Mouse (Mus musculus): ENCODE measurements at regions not wholly inside any gene's neighbourhood (a gene's known extent, or its start where the extent isn't known, plus 50 kb on each side); places are given as distances from the start of the nearest gene placed in this dataset.
A peak's percentile ranks its signal among the peaks of the same experiment; 100 is the strongest.

- Histone ChIP-seq H3K36me3 (ENCODE audit: insufficient read depth, low read length) (no peaks in the 10 kb centered on the region), H3K27me3 (ENCODE audit: insufficient read depth, low read length) (no peaks in the 10 kb centered on the region), H3K9me3 (replicated peaks; ENCODE audit: low read length) (no peaks in the 10 kb centered on the region), H3K9ac (ENCODE audit: low read depth, low read length) (no peak overlapping the region), H3K4me3 (replicated peaks; ENCODE audit: low read depth, low read length) (no peak overlapping the region), H3K4me1 (replicated peaks; ENCODE audit: insufficient read depth, low read length) (no peaks in the 10 kb centered on the region), H3K4me2 (ENCODE audit: low read length) (no peak overlapping the region), H3K27ac (no peak overlapping the region)
- 71% methylated on average over 5 of the region's 5 CpGs for WGBS
- DNase-seq (ENCODE audit: low spot score): no peak
- 0 out of 2 replicates have a peak, but pooled peaks have one; percentile 10 for ATAC-seq (replicated peaks; ENCODE audit: low FRiP score, low read depth)
- TF ChIP-seq CTCF (IDR thresholded peaks at IDR 0.05; ENCODE audit: low read depth): no peak
These were observed 119.7 kb upstream of the Plekha5 start for GRCm38 (mm10) chr6:140304105-140304504.

- H3K27ac ChIP-seq: no peak overlapping the region
- H3K9ac ChIP-seq (ENCODE audit: low read depth, low read length): no peak overlapping the region
- no peaks in the 10 kb centered on the region for H3K9me3 ChIP-seq (replicated peaks; ENCODE audit: low read length)
- no peak overlapping the region for H3K4me2 ChIP-seq (ENCODE audit: low read length)
- H3K27me3 ChIP-seq (ENCODE audit: insufficient read depth, low read length): no peaks in the 10 kb centered on the region
- H3K36me3 ChIP-seq (ENCODE audit: insufficient read depth, low read length): no peaks in the 10 kb centered on the region
- H3K4me3 ChIP-seq (replicated peaks; ENCODE audit: low read depth, low read length): no peak overlapping the region
- no peak for TF ChIP-seq CTCF (IDR thresholded peaks at IDR 0.05; ENCODE audit: low read depth)
- H3K4me1 ChIP-seq (replicated peaks; ENCODE audit: insufficient read depth, low read length): no peaks in the 10 kb centered on the region; the same call in 1 of the 2 replicates
- WGBS: 30% methylated on average over 7 of the region's 7 CpGs
- DNase-seq (ENCODE audit: low spot score): peak; percentile 60
- peak; percentile 54; the same call in 1 of the 2 replicates for ATAC-seq (replicated peaks; ENCODE audit: low FRiP score, low read depth)
These were observed 123.2 kb upstream of the Plekha5 start for GRCm38 (mm10) chr6:140300470-140301145.

GRCm38 (mm10) chr6:140299653-140300052, 124.2 kb upstream of the Plekha5 start:
- ATAC-seq (replicated peaks; ENCODE audit: low FRiP score, low read depth): no peak
- Histone ChIP-seq H3K4me2 (ENCODE audit: low read length) (no peak overlapping the region), H3K36me3 (ENCODE audit: insufficient read depth, low read length) (no peaks in the 10 kb centered on the region), H3K27ac (no peak overlapping the region), H3K9ac (ENCODE audit: low read depth, low read length) (no peak overlapping the region), H3K4me3 (replicated peaks; ENCODE audit: low read depth, low read length) (no peak overlapping the region), H3K9me3 (replicated peaks; ENCODE audit: low read length) (no peaks in the 10 kb centered on the region), H3K27me3 (ENCODE audit: insufficient read depth, low read length) (no peaks in the 10 kb centered on the region), H3K4me1 (replicated peaks; ENCODE audit: insufficient read depth, low read length) (no peaks in the 10 kb centered on the region; the same call in 1 of the 2 replicates)
- peak; percentile 30 for DNase-seq (ENCODE audit: low spot score)
- 62% methylated on average over 7 of the region's 7 CpGs for WGBS
- no peak for TF ChIP-seq CTCF (IDR thresholded peaks at IDR 0.05; ENCODE audit: low read depth)

- WGBS: 69% methylated on average over 14 of the region's 14 CpGs
- H3K4me3 ChIP-seq (replicated peaks; ENCODE audit: low read depth, low read length): no peak overlapping the region
- H3K27ac ChIP-seq: no peak overlapping the region
- H3K4me1 ChIP-seq (replicated peaks; ENCODE audit: insufficient read depth, low read length): no peaks in the 10 kb centered on the region; the same call in 1 of the 2 replicates
- H3K9ac ChIP-seq (ENCODE audit: low read depth, low read length): no peak overlapping the region
- no peaks in the 10 kb centered on the region for H3K9me3 ChIP-seq (replicated peaks; ENCODE audit: low read length)
- ATAC-seq (replicated peaks; ENCODE audit: low FRiP score, low read depth) (no peak), DNase-seq (ENCODE audit: low spot score) (no peak)
- no peak for TF ChIP-seq CTCF (IDR thresholded peaks at IDR 0.05; ENCODE audit: low read depth)
- no peaks in the 10 kb centered on the region for H3K27me3 ChIP-seq (ENCODE audit: insufficient read depth, low read length)
- H3K4me2 ChIP-seq (ENCODE audit: low read length): no peak overlapping the region
- H3K36me3 ChIP-seq (ENCODE audit: insufficient read depth, low read length): no peaks in the 10 kb centered on the region
These were observed 125.8 kb upstream of the Plekha5 start for GRCm38 (mm10) chr6:140297969-140298554.

- no peak overlapping the region for H3K4me2 ChIP-seq (ENCODE audit: low read length)
- no peak overlapping the region for H3K9ac ChIP-seq (ENCODE audit: low read depth, low read length)
- no peak for DNase-seq (ENCODE audit: low spot score)
- ATAC-seq (replicated peaks; ENCODE audit: low FRiP score, low read depth): no peak
- H3K4me1 ChIP-seq (replicated peaks; ENCODE audit: insufficient read depth, low read length): no peaks in the 10 kb centered on the region; the same call in 1 of the 2 replicates
- H3K27ac ChIP-seq: no peak overlapping the region
- no peak overlapping the region for H3K4me3 ChIP-seq (replicated peaks; ENCODE audit: low read depth, low read length)
- H3K9me3 ChIP-seq (replicated peaks; ENCODE audit: low read length): no peaks in the 10 kb centered on the region
- no peaks in the 10 kb centered on the region for H3K27me3 ChIP-seq (ENCODE audit: insufficient read depth, low read length)
- no peak for TF ChIP-seq CTCF (IDR thresholded peaks at IDR 0.05; ENCODE audit: low read depth)
- no peaks in the 10 kb centered on the region for H3K36me3 ChIP-seq (ENCODE audit: insufficient read depth, low read length)
- WGBS: 50% methylated on average over 6 of the region's 6 CpGs
These were observed 126.3 kb upstream of the Plekha5 start for GRCm38 (mm10) chr6:140297561-140297960.

- WGBS: 61% methylated on average over 11 of the region's 13 CpGs
- no peak; the same call in 1 of the 2 replicates for ATAC-seq (replicated peaks; ENCODE audit: low FRiP score, low read depth)
- no peak for TF ChIP-seq CTCF (IDR thresholded peaks at IDR 0.05; ENCODE audit: low read depth)
- H3K27ac ChIP-seq: no peak overlapping the region
- no peak overlapping the region for H3K9ac ChIP-seq (ENCODE audit: low read depth, low read length)
- DNase-seq (ENCODE audit: low spot score): no peak
- no peak overlapping the region for H3K4me3 ChIP-seq (replicated peaks; ENCODE audit: low read depth, low read length)
- H3K27me3 ChIP-seq (ENCODE audit: insufficient read depth, low read length): no peaks in the 10 kb centered on the region
- no peaks in the 10 kb centered on the region for H3K4me1 ChIP-seq (replicated peaks; ENCODE audit: insufficient read depth, low read length)
- no peak overlapping the region for H3K4me2 ChIP-seq (ENCODE audit: low read length)
- no peaks in the 10 kb centered on the region for H3K9me3 ChIP-seq (replicated peaks; ENCODE audit: low read length)
- H3K36me3 ChIP-seq (ENCODE audit: insufficient read depth, low read length): no peaks in the 10 kb centered on the region
These were observed 133.7 kb upstream of the Plekha5 start for GRCm38 (mm10) chr6:140290109-140290508.

Measured in kidney, postnatal 0 days (tissue).